In the genomic region with DNA sequence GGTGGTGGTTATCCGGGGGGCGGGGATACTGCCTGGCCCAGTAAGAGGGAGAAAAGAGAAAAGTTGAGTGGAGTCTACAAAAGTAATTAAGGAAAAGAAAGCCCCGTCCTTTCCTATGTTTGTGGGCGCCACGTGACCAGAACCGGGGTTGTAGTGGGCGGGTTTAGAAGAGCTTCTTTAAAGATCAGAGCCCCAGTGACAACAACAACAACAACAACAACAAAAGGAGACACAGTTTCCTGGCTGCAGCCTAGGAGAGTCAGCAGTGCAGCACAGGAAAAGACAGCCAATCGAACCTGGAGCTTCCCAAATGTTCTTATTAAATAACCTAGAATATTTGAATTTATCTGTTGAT, we compare ENCODE assay signal across 8 mouse cellular contexts. TPM values are rescaled to one million over a fixed set of nuclear protein-coding genes. Genes with fewer than 3 reads are reported as not detected.
A peak's percentile ranks its signal among the peaks of the same experiment; 100 is the strongest.
DNase-seq lines count a peak whose midpoint lies in the region; ATAC-seq and TF ChIP-seq lines count a peak whose summit lies in the region.

No protein-coding gene starts in this region.

- peak; percentile 24 for DNase-seq in CH12.LX (ENCODE audit: extremely low read depth)
- DNase-seq in forebrain, embryonic 14.5 days (ENCODE audit: low spot score) = peak; percentile 11
- no peak for DNase-seq in liver, adult 2 months (ENCODE audit: extremely low read depth, low read depth, low spot score)
- DNase-seq in right cerebral cortex, postnatal 25 days = no peak
- DNase-seq in urinary bladder, postnatal 10 days (ENCODE audit: low spot score) = no peak

- H3K4me2 ChIP-seq in CH12.LX (ENCODE audit: insufficient read depth, low read depth, poor library complexity, severe bottlenecking) = peak overlapping the region; percentile 25; the same call in 1 of the 2 replicates
- peak overlapping the region; percentile 59 for H3K4me2 ChIP-seq in forebrain, embryonic 14.5 days (ENCODE audit: low read length)
- peak overlapping the region; percentile 78 for H3K4me2 ChIP-seq in neural tube, embryonic 15.5 days

- H3K4me3 ChIP-seq in erythroblast, embryonic 14.5 days (replicated peaks) = peak overlapping the region; percentile 57
- H3K4me3 ChIP-seq in CH12.LX (replicated peaks in 1 of 3; ENCODE audit: low read depth in 2 of 3, low read length in 2 of 3, poor library complexity in 1 of 3) = peak overlapping the region; percentile 52 to 66 (median 58)
- H3K4me3 ChIP-seq in forebrain, embryonic 14.5 days (ENCODE audit: low read depth, low read length) = peak overlapping the region; percentile 38
- peak overlapping the region; percentile 67 for H3K4me3 ChIP-seq in liver, adult 2 months (ENCODE audit: insufficient read depth, low read depth, low read length)
- H3K4me3 ChIP-seq in neural tube, embryonic 15.5 days (replicated peaks) = peak overlapping the region; percentile 53

- no peaks in the 10 kb centered on the region for H3K27me3 ChIP-seq in erythroblast, embryonic 14.5 days (ENCODE audit: control insufficient read depth)
- no peaks in the 10 kb centered on the region for H3K27me3 ChIP-seq in CH12.LX (replicated peaks)
- no peaks in the 10 kb centered on the region for H3K27me3 ChIP-seq in forebrain, embryonic 14.5 days (replicated peaks; ENCODE audit: control insufficient read depth, insufficient read depth, low read length)
- H3K27me3 ChIP-seq in liver, adult 2 months (ENCODE audit: control insufficient read depth, insufficient read depth, low read length) = no peaks in the 10 kb centered on the region
- no peaks in the 10 kb centered on the region for H3K27me3 ChIP-seq in neural tube, embryonic 15.5 days (replicated peaks)

- H3K4me1 ChIP-seq in erythroblast, embryonic 14.5 days (ENCODE audit: control insufficient read depth) = peaks cover 10% of the 10 kb centered on the region
- H3K4me1 ChIP-seq in CH12.LX (ENCODE audit: control insufficient read depth in 1 of 2, insufficient read depth in 2 of 2) = peaks cover 2 to 7% of the 10 kb centered on the region in 2 experiments; a peak in 2 of 4 replicates
- H3K4me1 ChIP-seq in forebrain, embryonic 14.5 days (ENCODE audit: control insufficient read depth, insufficient read depth, low read length) = no peaks in the 10 kb centered on the region
- no peaks in the 10 kb centered on the region for H3K4me1 ChIP-seq in liver, adult 2 months (ENCODE audit: control insufficient read depth, insufficient read depth, low read length)
- H3K4me1 ChIP-seq in neural tube, embryonic 15.5 days = peaks cover 8% of the 10 kb centered on the region

- no peak for TF ChIP-seq CTCF in CH12.LX (conservative IDR thresholded peaks at IDR 0.05 in 1 of 2, IDR thresholded peaks at IDR 0.05 in 1 of 2; ENCODE audit: low read depth in 2 of 2, low read length in 2 of 2)
- TF ChIP-seq CTCF in liver, adult 2 months (IDR thresholded peaks at IDR 0.05; ENCODE audit: low read depth, low read length) = no peak

- in situ Hi-C loops in CH12.LX (cut with MboI; ENCODE audit: low pct_ligation_motif_present, low pct_unique_long_range_greater_than_20kb, low sequenced_read_pairs) = no loop called here

- no peak overlapping the region for H3K27ac ChIP-seq in CH12.LX (ENCODE audit: insufficient read depth, low read depth)
- H3K27ac ChIP-seq in forebrain, embryonic 14.5 days (ENCODE audit: low read depth, low read length) = no peak overlapping the region
- peak overlapping the region; percentile 2; the same call in 1 of the 2 replicates for H3K27ac ChIP-seq in liver, adult 2 months (replicated peaks; ENCODE audit: insufficient read depth, low read depth, low read length)
- H3K27ac ChIP-seq in neural tube, embryonic 15.5 days (replicated peaks) = peak overlapping the region; percentile 72

- dilution Hi-C loops in CH12.LX (cut with MboI; ENCODE audit: extremely low pct_ligation_motif_present, extremely low pct_unique_long_range_greater_than_20kb, low sequenced_read_pairs) = no loop called here

- TF ChIP-seq POLR2A in CH12.LX (IDR thresholded peaks at IDR 0.05; ENCODE audit: low read depth, low read length) = no peak
- TF ChIP-seq POLR2A in liver, adult 2 months (IDR thresholded peaks at IDR 0.05; ENCODE audit: extremely low read depth, insufficient read depth, low read length) = no peak

- no peak for TF ChIP-seq RAD21 in CH12.LX (IDR thresholded peaks at IDR 0.05; ENCODE audit: low read depth, low read length)

- no peaks in the 10 kb centered on the region for H3K79me2 ChIP-seq in CH12.LX (replicated peaks; ENCODE audit: control insufficient read depth, extremely low read depth, insufficient read depth, poor library complexity, severe bottlenecking)
- H3K79me2 ChIP-seq in liver, adult 2 months (ENCODE audit: control insufficient read depth, insufficient read depth, low read length) = no peaks in the 10 kb centered on the region

- H3K9ac ChIP-seq in CH12.LX (ENCODE audit: insufficient read depth, low read depth) = peak overlapping the region; percentile 40; the same call in 1 of the 2 replicates
- peak overlapping the region; percentile 54 for H3K9ac ChIP-seq in forebrain, embryonic 14.5 days (ENCODE audit: low read length)
- H3K9ac ChIP-seq in liver, adult 2 months (ENCODE audit: low read depth, low read length) = peak overlapping the region; percentile 18; the same call in 1 of the 2 replicates
- H3K9ac ChIP-seq in neural tube, embryonic 15.5 days (replicated peaks) = peak overlapping the region; percentile 41

- H3K9me3 ChIP-seq in erythroblast, embryonic 14.5 days (ENCODE audit: control insufficient read depth, low read length) = no peaks in the 10 kb centered on the region
- H3K9me3 ChIP-seq in CH12.LX (replicated peaks; ENCODE audit: low read length) = no peaks in the 10 kb centered on the region
- H3K9me3 ChIP-seq in forebrain, embryonic 14.5 days (replicated peaks; ENCODE audit: control insufficient read depth, low read length) = no peaks in the 10 kb centered on the region
- no peaks in the 10 kb centered on the region for H3K9me3 ChIP-seq in neural tube, embryonic 15.5 days (replicated peaks)

- no peak for ATAC-seq in erythroblast, adult 5-6 weeks (replicated peaks; ENCODE audit: low FRiP score, poor library complexity, severe bottlenecking)
- ATAC-seq in forebrain, embryonic 14.5 days = no peak
- ATAC-seq in neural tube, embryonic 15.5 days (ENCODE audit: low FRiP score) = no peak

- no peaks in the 10 kb centered on the region for H3K36me3 ChIP-seq in erythroblast, embryonic 14.5 days (ENCODE audit: control insufficient read depth)
- no peaks in the 10 kb centered on the region for H3K36me3 ChIP-seq in CH12.LX (replicated peaks in 1 of 2; ENCODE audit: control insufficient read depth in 1 of 2, insufficient read depth in 1 of 2, low read length in 1 of 2)
- no peaks in the 10 kb centered on the region for H3K36me3 ChIP-seq in forebrain, embryonic 14.5 days (ENCODE audit: control insufficient read depth, insufficient read depth, low read length)
- H3K36me3 ChIP-seq in liver, adult 2 months (ENCODE audit: control insufficient read depth, insufficient read depth, low read length) = no peaks in the 10 kb centered on the region
- H3K36me3 ChIP-seq in neural tube, embryonic 15.5 days = no peaks in the 10 kb centered on the region

- no peak for TF ChIP-seq EP300 in CH12.LX (IDR thresholded peaks at IDR 0.05; ENCODE audit: low read length)

- 18% methylated on average over 8 of the region's 8 CpGs for WGBS in forebrain, embryonic 14.5 days
- WGBS in liver, adult 2 months = 14% methylated on average over 8 of the region's 8 CpGs
- 18% methylated on average over 8 of the region's 8 CpGs for WGBS in neural tube, embryonic 15.5 days

TF ChIP-seq in CH12.LX, 34 proteins besides CTCF, POLR2A, EP300 and RAD21:
- peak; percentile 69 for TF ChIP-seq USF2 (conservative IDR thresholded peaks at IDR 0.05; ENCODE audit: low read depth, low read length)
- TF ChIP-seq USF1 (IDR thresholded peaks at IDR 0.05; ENCODE audit: low read depth, low read length) = peak; percentile 80
- TF ChIP-seq MYC (IDR thresholded peaks at IDR 0.05; ENCODE audit: low read depth, low read length) = no peak
- 0 out of 2 replicates have a peak, but pooled peaks have one; percentile 34 for TF ChIP-seq MAX (IDR thresholded peaks at IDR 0.05; ENCODE audit: low read length)
- peak; percentile 47 for TF ChIP-seq BHLHE40 (IDR thresholded peaks at IDR 0.05; ENCODE audit: low read depth, low read length)
- no peak for TF ChIP-seq MXI1 (IDR thresholded peaks at IDR 0.05; ENCODE audit: low read depth, low read length)
- no peak for TF ChIP-seq SMC3 (IDR thresholded peaks at IDR 0.05; ENCODE audit: low read depth, low read length)

RNA-seq across cellular contexts. Expression of a gene that starts 0.5 kb away (rescaled TPM):
- polyA plus RNA-seq in erythroblast, embryonic 14.5 days (2012) = not detected in 2 replicates
- total RNA-seq in erythroblast, adult 5-6 weeks (2015; ENCODE audit: low replicate concordance) = 1.7 and 2.9 TPM in 2 replicates
- total RNA-seq in erythroblast, adult 5-6 weeks (2017; ENCODE audit: low replicate concordance) = 2.1 and 4.1 TPM in 2 replicates
- 1.8 and 1.9 TPM in 2 replicates for total RNA-seq in CH12.LX (2012; rRNA removed)
- 4.1 and 4.7 TPM in 2 replicates for total RNA-seq in CH12.LX (2014; rRNA removed)
- polyA plus RNA-seq in CH12.LX (2012; ENCODE audit: insufficient read length, low read depth) = 1.2 and 1.4 TPM in 2 replicates
- 4.6 and 6.1 TPM in 2 replicates for polyA plus RNA-seq in forebrain, embryonic 14.5 days (2014; fragmentation: Nextera tagmentation; extraction: Ambion mirVana)
- total RNA-seq in liver, adult 2 months (2014; rRNA removed) = 0.67 and 0.74 TPM in 2 replicates
- polyA plus RNA-seq in liver, adult 2 months (2012; rRNA removed) = 0.05 and 0.09 TPM in 2 replicates
- polyA plus RNA-seq in neural tube, embryonic 15.5 days (2015; fragmentation: Nextera tagmentation; extraction: Ambion mirVana) = 4.7 and 5.5 TPM in 2 replicates

RNA-seq across cellular contexts. Expression of a gene that starts 39.0 kb away (rescaled TPM):
- not detected in 2 replicates for polyA plus RNA-seq in erythroblast, embryonic 14.5 days (2012)
- total RNA-seq in erythroblast, adult 5-6 weeks (2015; ENCODE audit: low replicate concordance) = 0.58 and 2.7 TPM in 2 replicates
- total RNA-seq in erythroblast, adult 5-6 weeks (2017; ENCODE audit: low replicate concordance) = 1.3 and 3.8 TPM in 2 replicates
- total RNA-seq in CH12.LX (2012; rRNA removed) (7.9 and 8.4 TPM in 2 replicates), CH12.LX (2014; rRNA removed) (11.9 and 12.5 TPM in 2 replicates)
- 3.6 and 3.8 TPM in 2 replicates for polyA plus RNA-seq in CH12.LX (2012; ENCODE audit: insufficient read length, low read depth)
- 6.0 and 7.3 TPM in 2 replicates for polyA plus RNA-seq in forebrain, embryonic 14.5 days (2014; fragmentation: Nextera tagmentation; extraction: Ambion mirVana)
- total RNA-seq in liver, adult 2 months (2014; rRNA removed) = 2.1 and 2.8 TPM in 2 replicates
- 0.29 and 0.66 TPM in 2 replicates for polyA plus RNA-seq in liver, adult 2 months (2012; rRNA removed)
- 4.6 and 6.8 TPM in 2 replicates for polyA plus RNA-seq in neural tube, embryonic 15.5 days (2015; fragmentation: Nextera tagmentation; extraction: Ambion mirVana)

Comparison
In these comparisons a context has a peak if more than half of its experiments do, and no peak if none do; other contexts are left out.
1. DNase-seq: peak in CH12.LX (single experiment) and forebrain, embryonic 14.5 days (single experiment); none in liver, adult 2 months (single experiment), right cerebral cortex, postnatal 25 days (single experiment) and urinary bladder, postnatal 10 days (single experiment).
2. H3K27ac ChIP-seq: peak in liver, adult 2 months (single experiment) and neural tube, embryonic 15.5 days (single experiment); none in CH12.LX (single experiment) and forebrain, embryonic 14.5 days (single experiment).
3. H3K4me2 ChIP-seq: peak in every context shown above with its lines; median percentile 78 in neural tube, embryonic 15.5 days; 59 in forebrain, embryonic 14.5 days; 25 in CH12.LX.
4. Peak in every context shown above with its lines, with median percentiles within 50 percentile points of each other: H3K4me3 ChIP-seq and H3K9ac ChIP-seq.